8 mouse cellular contexts compared by ENCODE assay signal in genomic region chr9:23250026-23250425, GRCm38 (mm10). TPM values are rescaled to one million over a fixed set of nuclear protein-coding genes. Genes with fewer than 3 reads are reported as not detected.
A peak's percentile ranks its signal among the peaks of the same experiment; 100 is the strongest.
DNase-seq lines count a peak whose midpoint lies in the region; ATAC-seq and TF ChIP-seq lines count a peak whose summit lies in the region.

No protein-coding gene starts in this region.

- H3K36me3 ChIP-seq in ES-E14 (ENCODE audit: control insufficient read depth, insufficient read depth, low read length, poor library complexity, severe bottlenecking): no peaks in the 10 kb centered on the region
- H3K36me3 ChIP-seq in forebrain, embryonic 14.5 days (ENCODE audit: control insufficient read depth, insufficient read depth, low read length): no peaks in the 10 kb centered on the region

- peak; percentile 73 for ATAC-seq in forebrain, embryonic 14.5 days

- no peak overlapping the region for H3K4me2 ChIP-seq in forebrain, embryonic 14.5 days (ENCODE audit: low read length)

- DNase-seq in ES-E14 (ENCODE audit: low read depth, low spot score): peak; percentile 62
- DNase-seq in c-Kit-positive CD71-positive TER-119-positive erythroid progenitor cells, embryonic 14.5 days (ENCODE audit: low spot score): peak; percentile 29
- peak; percentile 91 for DNase-seq in forebrain, embryonic 14.5 days (ENCODE audit: low spot score)
- DNase-seq in heart, postnatal 4 days: peak; percentile 90
- peak; percentile 78 to 80 for DNase-seq in layer of hippocampus, adult 2 months (ENCODE audit: low spot score in 2 of 2)
- peak; percentile 92 for DNase-seq in lung, postnatal 10 days
- peak; percentile 86 for DNase-seq in retina, embryonic 14.5 days (ENCODE audit: low spot score)
- DNase-seq in thymus, postnatal 4 days: peak; percentile 80

- peak; percentile 98 for TF ChIP-seq CTCF in layer of hippocampus, adult 2 months (conservative IDR thresholded peaks at IDR 0.05)

- H3K27me3 ChIP-seq in forebrain, embryonic 14.5 days (replicated peaks; ENCODE audit: control insufficient read depth, insufficient read depth, low read length): no peaks in the 10 kb centered on the region

- no peak overlapping the region for H3K4me3 ChIP-seq in ES-E14 (ENCODE audit: insufficient read depth in 1 of 2, low read depth in 1 of 2, low read length in 2 of 2, poor library complexity in 1 of 2, severe bottlenecking in 1 of 2)
- H3K4me3 ChIP-seq in forebrain, embryonic 14.5 days (ENCODE audit: low read depth, low read length): no peak overlapping the region
- no peak overlapping the region for H3K4me3 ChIP-seq in layer of hippocampus, adult 2 months

- in situ Hi-C loops in ES-E14 (cut with MboI; ENCODE audit: low sequenced_read_pairs in 2 of 2, unreplicated experiment in 2 of 2): no loop called here

- no peak overlapping the region for H3K27ac ChIP-seq in ES-E14 (ENCODE audit: insufficient read depth, low read depth, low read length, poor library complexity, severe bottlenecking)
- no peak overlapping the region for H3K27ac ChIP-seq in forebrain, embryonic 14.5 days (ENCODE audit: low read depth, low read length)
- H3K27ac ChIP-seq in layer of hippocampus, adult 2 months: no peak overlapping the region

- no peak overlapping the region for H3K9ac ChIP-seq in ES-E14 (ENCODE audit: insufficient read depth, low read depth, low read length, poor library complexity, severe bottlenecking)
- H3K9ac ChIP-seq in forebrain, embryonic 14.5 days (ENCODE audit: low read length): no peak overlapping the region

- H3K4me1 ChIP-seq in ES-E14 (ENCODE audit: control insufficient read depth in 2 of 2, insufficient read depth in 2 of 2, low read length in 2 of 2, poor library complexity in 1 of 2): no peaks in the 10 kb centered on the region
- peaks cover 26% of the 10 kb centered on the region for H3K4me1 ChIP-seq in forebrain, embryonic 14.5 days (ENCODE audit: control insufficient read depth, insufficient read depth, low read length)

- no peaks in the 10 kb centered on the region for H3K9me3 ChIP-seq in ES-E14 (ENCODE audit: control insufficient read depth, insufficient read depth, low read depth, low read length)
- H3K9me3 ChIP-seq in forebrain, embryonic 14.5 days (replicated peaks; ENCODE audit: control insufficient read depth, low read length): no peaks in the 10 kb centered on the region

- WGBS in forebrain, embryonic 14.5 days: 6% methylated on average over 5 of the region's 5 CpGs

TF ChIP-seq in ES-E14, 5 proteins besides CTCF, POLR2A, EP300 and RAD21:
- TF ChIP-seq HCFC1 (IDR thresholded peaks at IDR 0.05; ENCODE audit: borderline replicate concordance, insufficient read depth, low read length): no peak
- peak; percentile 54; the same call in 1 of the 2 replicates for TF ChIP-seq ZC3H11A (IDR thresholded peaks at IDR 0.05; ENCODE audit: borderline replicate concordance, low read depth, low read length)

RNA-seq across cellular contexts. Expression of gene Bmper, which starts 27.1 kb away (rescaled TPM):
- 0.63 and 2.5 TPM in 2 replicates for total RNA-seq in ES-E14 (2012; rRNA removed)
- 13.3 and 13.9 TPM in 2 replicates for polyA plus RNA-seq in forebrain, embryonic 14.5 days (2014; fragmentation: Nextera tagmentation; extraction: Ambion mirVana)
- total RNA-seq in heart, postnatal 4 days (2021): 1 to 10 TPM; 3.2 to 3.3 TPM
- 1 to 10 TPM; 3.2 to 4.6 TPM for total RNA-seq in layer of hippocampus, adult 2 months (2021)

Comparison
In these comparisons a context has a peak if more than half of its experiments do, and no peak if none do; other contexts are left out.
1. DNase-seq: peak in every context shown above with its lines; median percentile 92 in lung, postnatal 10 days; 91 in forebrain, embryonic 14.5 days; 90 in heart, postnatal 4 days; 86 in retina, embryonic 14.5 days; 80 in thymus, postnatal 4 days; 79 in layer of hippocampus, adult 2 months; 62 in ES-E14; 29 in c-Kit-positive CD71-positive TER-119-positive erythroid progenitor cells, embryonic 14.5 days.